Mouse (Mus musculus) telencephalon, adult 2 months (tissue): ENCODE results near the gene Ccdc162.
A peak's percentile ranks its signal among the peaks of the same experiment; 100 is the strongest.

Experiments
- DNase-seq: peaks from one replicate; pipeline ENCODE4 v3.0.0-alpha.2; 2011; ENCODE audit warnings: low read depth, low spot score

Gene Ccdc162

DNA sequence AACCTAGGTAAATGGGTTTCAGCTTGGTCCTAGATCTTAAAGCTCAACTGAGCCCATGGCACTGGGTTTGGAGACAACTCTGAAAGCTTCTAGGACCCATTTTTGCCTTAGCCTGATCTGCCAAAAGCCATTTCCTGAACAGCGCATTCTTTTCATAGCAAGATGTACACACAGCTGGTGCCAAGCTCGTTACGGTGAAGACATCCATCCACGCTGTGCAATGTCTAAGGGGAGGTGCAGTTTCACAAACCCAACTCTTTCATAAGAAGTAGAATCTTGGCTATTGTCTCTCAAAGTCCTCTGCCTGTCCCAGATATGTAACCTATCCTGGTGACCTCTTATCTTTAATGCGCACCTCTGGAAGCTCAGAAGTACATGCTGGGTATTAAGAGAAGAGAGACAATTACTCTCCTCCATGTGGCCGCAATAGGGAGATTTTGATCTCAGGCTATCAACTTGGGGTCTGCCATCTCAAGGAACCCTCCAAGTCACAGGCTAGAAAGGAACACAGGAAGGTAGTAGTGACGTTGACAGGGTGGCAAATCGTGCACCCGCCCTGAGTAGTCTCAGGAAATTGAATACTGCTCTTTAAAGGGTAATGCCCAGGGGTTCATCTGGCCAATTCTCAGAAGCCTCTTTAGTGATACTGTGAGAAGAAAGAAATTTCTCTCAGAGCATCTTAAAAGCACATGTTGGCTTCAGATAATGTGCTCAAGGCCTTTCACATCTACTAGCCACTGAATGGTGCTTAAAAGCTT, 81.0 kb downstream of the Ccdc162 start:
- peak; percentile 43 for DNase-seq

DNA sequence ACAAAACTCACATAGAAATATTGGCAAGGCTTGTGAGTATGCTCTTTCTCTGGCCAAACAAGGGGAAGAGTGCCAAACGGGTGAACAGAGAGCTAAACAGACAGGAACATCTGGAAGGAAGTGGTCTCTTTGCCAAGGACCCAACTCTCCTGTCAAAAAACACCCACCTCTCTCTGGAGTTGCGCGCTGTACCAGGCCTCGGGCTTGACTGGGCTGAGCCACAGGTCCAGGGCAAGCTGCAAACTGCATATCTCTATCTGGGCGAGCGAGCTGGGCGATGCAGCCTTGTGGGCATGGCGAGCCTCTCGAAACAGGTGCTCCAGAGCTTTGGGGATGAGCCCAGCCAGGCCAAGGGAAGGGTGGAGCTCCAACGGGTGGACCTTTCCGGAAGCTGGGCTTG, 82.6 kb downstream of the Ccdc162 start:
- DNase-seq: no peak

DNA sequence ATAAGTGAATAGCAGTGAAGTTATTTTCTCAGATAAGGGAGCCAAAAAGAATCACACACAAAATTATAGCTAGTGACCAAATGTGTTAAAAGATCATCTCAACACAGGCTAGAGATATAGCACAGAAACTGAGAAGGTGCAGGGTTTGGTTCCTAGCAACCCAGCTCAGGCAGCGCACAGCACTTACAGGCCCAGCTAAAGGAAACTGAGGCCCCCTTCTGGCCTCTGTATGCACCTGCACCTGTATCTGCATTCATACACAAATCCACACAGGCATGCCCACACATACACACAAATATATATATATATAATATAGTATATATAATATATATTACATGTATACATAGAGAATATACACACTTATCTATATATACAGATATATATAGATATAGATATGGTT, 84.4 kb downstream of the Ccdc162 start:
- DNase-seq: no peak

DNA sequence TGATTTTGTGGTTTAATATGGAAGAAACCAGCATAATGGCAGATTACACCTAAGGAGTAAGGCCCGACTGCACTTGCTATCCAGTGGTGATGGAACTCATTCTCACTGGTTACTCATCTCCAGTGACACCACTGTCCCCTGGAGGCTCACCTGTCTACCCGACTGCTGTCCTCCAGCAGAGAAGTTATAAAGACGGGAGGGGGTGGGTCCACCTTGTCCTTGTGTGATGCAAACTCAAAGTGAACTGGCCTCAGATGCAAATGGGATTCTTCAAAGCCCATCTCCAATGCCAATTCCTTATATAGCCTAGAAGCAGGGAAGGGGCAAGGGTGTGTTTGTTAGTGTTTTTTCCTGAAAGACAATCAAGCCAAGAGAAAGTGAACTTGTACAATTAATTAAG, 89.4 kb downstream of the Ccdc162 start:
- DNase-seq: no peak

DNA sequence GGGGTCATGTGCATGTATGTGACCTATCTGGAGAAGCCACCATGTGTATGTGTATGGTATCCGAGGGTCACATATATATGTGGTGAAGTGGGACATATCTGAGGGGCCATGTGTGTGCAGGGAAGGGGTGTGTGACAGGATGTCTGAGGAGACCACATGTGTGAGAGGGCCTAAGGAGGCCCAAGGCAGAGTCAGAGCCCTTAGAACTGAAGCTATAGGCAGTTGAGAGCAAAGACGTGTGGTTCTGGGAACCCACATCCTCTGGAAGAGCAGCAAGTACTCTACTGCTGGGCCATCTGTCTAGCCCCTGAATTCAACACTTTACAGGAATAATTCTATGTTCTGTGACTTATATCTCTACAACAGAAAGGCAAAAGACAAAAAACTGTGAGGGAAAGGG, 96.4 kb downstream of the Ccdc162 start:
- DNase-seq: no peak

DNA sequence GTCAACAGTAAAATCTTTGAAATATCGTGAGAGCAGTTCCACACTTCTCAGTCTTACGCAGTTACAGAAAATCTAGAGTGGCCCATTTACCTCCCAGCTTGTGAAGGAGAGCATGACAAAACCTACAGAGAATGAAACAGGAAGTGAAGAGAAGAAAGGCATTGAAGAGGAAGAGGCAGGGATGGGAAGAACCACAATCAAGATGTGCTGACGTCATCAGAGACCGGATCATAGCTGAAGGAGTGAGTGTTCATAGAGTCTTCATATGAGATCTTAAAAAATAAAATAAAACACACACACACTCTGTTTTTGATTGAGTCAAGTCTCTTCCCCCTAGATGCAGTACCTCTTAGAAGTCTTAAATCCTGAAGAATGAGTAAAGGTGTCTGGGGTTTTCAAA, 100.9 kb downstream of the Ccdc162 start:
- DNase-seq: no peak

DNA sequence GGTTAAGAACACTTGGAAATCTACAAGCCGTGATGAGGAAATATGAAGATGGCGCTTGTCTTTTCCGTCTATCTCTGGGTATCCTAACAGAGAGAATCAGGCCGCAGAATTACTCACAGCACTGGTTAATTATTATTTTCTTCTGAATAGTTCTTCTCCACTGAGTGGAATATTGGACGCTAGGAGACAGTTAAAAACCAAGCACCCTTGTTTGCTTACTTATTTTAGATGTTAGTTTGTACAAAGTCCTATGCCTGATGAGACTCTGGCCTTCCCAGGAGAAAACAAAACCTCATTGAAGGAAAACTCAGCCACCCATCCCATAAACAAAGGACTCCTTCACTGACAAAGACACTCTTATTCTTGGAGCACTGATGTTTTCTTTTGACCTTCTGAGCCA, 104.5 kb downstream of the Ccdc162 start:
- DNase-seq: no peak

DNA sequence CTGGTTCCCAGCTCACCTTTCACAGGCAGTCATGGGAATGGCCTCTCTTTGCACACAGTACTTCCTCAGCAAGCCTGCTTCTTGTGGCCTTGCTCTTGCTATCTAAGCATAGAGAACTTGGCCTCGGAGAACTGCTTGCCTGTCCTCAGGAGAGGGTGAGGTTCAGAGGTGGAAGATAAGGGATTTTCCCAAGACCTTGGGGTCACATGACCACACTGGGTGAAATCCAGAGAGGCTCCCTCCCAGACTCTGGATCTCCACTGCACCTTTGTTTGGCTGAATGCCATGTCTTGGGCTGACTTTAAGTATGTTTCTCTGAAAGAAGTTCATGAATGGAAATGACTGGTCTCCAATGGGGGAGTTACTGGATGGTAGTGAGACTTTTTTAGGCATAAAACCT, 107.0 kb downstream of the Ccdc162 start:
- DNase-seq: no peak

DNA sequence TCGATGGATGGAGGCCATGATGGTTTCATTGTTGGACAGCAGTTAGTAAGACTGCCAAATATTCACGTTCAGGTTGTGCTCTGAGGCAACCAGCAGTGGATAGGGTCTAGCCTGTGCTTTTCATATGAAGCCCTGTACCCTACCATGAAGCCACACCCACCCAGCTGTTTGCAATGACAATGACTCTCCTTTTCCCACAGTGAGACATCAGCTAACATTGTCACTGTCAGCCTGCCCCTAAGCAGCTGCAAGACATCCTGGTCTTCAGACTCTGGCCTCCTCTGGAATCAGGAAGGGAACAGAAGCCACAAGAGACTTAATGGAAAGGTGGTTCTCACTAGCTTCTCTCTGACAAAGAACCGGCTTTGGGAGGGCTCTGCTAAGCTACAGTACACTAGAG, 107.9 kb downstream of the Ccdc162 start:
- no peak for DNase-seq

DNA sequence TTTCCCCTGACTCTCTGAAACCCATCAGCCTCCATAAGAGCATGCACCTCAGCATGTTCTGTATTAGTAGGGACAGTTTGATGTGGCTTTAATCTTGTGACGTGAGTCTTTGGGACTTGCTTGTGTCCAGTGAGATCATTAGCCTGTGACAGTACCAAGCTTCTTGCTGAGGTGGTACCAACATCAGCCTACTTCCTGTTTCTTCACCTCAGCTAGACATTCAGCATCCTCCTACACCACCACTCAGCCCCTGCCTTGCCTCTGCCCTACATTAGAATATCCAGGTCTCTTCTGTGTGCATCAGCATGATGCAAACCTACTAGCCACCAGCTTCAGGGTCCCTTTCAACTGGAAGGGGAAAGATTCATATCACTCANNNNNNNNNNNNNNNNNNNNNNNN, 113.8 kb downstream of the Ccdc162 start:
- DNase-seq: no peak

DNA sequence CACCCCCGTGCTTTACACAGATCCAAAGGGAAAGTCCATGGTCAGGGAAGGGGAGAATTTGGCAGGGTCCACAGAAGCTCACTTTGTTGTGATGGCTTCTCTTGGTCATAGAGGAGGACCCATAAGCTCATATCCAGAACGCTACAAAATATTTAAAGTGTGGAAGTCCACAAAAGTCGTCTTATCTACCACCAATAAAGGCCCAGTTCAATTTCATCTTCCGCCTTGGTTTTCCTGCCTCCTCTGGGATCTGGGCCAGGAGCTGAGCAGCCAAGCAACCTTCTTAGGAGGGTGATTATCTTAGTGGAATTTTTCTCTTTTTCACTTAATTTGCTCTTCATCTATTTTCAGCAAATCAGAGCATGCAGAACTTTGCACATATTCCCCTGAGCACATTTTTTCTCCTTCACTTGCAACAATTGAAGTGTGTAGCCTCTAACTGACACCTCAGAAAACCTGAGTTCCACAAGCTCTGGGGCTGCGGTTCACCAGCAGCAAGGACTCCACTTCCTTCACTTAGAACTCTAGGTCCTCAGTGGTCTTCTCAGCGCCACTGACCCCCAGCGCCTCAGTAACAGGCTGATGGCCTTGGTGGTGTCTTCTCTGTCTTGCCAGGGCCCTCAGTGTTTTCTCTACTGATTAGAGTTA, 114.4 kb downstream of the Ccdc162 start:
- no peak for DNase-seq

DNA sequence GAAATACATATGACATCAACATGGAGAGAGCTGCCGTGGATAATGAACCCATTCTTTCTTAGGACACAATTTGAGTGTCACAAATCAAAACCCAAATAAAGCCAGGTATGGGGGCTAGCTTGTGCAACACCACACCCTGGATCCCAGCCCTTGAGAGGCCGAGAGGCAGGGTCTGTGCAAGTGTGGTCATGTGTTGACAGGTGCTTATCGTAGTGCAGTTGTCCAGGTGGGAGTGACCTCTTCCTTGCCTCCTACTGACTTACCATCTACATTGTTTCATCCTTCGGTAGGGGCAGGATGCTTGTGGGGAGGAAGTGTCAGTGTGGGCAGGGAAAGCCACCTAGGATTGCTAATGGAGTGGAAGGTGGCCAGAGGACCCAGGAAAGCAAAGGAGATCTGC, 115.1 kb downstream of the Ccdc162 start:
- no peak for DNase-seq

DNA sequence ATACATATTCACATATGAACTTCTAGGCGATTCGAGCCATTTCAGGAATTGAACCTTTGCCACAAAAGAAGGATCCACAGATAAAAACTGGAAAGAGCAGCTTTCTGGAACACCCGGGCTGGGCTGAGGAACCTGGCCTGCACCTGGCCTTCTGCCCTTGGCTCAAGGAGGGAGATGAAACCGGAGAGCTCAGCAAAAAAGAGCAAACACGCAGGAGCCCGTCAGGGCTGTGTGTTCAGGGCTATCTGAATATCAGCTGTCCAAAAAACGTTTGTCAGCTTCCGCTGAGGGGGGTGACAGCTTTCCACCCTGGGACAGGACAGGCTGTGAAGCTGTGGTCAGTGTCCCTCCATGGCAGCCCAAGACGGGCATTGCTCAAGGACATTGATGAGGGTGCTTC, 117.4 kb downstream of the Ccdc162 start:
- no peak for DNase-seq

DNA sequence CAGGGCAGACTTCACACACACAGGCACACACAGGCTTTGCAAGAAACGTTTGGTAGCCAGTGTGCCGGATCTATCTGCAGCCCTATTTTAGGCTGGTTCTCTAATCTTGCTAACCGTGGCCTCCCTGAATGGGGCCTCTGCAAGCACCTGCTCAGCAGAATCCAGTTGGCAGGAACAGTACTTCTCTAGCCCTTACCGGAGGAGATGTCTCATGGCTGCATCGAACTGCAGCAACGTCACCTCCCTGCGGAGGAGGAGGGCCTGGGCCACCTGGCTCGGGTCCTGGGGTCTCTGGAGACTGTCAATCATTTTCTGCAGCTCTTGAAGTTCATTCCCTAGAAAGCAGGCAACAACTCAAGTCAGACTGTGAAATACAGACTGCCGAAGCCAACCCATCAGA, 118.2 kb downstream of the Ccdc162 start:
- DNase-seq: no peak

DNA sequence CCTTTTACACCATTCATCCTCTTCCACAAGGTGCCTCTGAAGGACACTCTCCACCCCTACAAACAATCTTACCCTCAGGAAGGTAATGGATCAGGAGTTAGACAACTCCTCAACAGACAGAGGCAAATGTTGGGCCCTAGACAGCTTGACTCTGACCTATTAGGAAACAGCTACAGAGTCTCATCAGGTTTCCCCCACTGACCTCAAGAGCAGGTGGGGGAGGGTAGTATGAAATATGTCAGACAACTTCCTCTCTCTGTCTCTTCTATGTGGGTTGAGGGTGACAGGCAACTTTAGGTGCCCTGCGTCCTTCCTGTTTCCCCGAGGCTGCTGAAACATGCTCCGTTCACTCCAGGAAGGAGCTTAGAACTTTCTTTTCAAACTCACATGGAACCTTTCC, 120.9 kb downstream of the Ccdc162 start:
- DNase-seq: no peak

DNA sequence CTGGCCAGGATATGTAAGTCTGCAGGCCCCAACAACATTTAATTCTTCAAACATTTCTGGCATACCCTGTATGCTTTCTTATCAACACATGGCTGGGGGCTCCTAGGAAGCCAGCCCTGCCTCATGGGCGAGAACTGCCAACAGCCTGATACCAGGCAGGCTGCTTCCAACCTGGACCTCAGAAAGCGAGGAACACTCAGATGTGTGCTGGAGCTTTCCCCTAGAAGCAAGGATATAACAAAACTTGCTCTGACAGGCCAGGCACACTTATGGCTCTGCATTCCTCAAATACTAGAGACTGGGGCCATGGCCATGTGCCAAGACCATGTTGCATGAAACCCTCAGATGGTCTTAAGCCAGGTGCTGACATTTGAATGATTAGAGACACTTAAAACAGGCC, 121.5 kb downstream of the Ccdc162 start:
- DNase-seq: no peak

DNA sequence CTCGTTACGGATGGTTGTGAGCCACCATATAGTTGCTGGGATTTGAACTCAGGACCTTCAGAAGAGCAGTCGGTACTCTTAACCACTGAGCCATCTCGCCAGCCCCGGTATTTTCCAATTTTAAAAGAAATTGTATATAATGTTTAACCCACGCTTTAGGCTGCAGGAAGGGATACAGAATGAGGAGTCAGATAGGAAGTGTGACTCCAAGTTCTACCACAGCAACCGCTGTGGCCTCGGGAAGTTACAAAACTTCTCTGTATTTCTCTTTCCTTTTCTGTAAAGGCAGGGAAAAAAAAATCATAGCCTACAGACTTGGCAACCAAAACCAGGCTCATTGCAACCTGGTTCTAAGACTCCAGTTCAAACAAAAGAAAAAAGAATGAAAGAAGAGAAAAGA, 122.0 kb downstream of the Ccdc162 start:
- DNase-seq: no peak

DNA sequence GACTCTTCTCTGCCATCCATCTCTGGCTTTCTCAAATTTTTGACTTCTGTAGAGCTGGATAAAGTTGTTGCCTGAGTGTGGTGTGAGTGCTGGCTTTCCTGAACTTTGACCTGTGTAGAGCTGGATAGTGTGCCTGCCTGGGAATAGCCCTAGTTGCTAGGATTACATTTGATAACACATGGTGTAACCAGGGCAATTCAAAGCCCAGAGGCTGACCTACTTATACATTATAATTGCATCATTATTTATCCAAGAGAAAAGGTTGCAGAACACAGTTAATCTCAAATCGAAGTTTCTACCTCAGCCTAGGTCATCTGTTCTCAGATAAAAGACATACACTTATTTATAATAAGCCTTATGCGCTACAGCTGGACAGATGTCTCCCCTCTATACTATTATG, 127.8 kb downstream of the Ccdc162 start:
- no peak for DNase-seq

DNA sequence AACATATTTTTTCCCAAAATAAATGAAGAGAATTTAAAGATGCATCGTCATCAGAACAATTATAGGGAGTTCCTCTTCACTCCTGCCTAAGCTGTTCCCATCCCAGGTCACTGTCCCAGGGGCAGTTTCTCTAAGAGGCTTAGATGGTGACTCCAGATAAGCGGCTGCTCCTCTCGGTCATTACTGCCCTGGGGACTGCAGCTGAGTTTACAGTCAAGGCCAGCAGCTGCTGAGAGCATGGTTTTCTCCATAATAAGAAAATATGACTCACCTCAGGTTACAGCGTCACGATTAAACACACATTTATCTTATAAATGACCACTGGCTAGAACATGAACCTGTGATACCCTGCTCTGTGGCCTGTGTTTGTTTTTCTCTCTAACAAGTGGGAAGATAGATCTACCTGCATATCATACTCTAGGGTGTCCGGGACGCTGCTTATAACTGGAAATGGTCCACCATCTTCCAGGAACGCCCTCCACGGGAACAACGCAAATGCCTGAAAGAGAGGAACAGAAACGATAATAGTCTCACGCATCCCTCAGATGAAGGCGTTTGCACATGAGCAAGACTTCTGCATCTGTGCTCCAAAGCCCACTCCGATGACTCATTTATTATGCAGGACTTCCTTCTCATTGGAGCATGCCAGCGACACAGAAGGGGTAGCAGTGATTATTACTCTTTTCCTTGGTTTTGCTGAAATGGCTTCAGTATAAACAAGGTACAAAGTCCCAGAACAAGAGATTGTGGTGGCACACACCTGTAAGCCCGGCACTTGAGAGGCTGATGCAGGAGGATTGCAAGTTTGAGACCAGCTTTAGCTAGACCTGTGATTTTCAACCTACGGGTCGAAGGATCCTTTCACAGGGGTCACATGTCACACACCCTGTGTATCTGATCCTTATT, 129.2 kb downstream of the Ccdc162 start:
- DNase-seq: no peak

DNA sequence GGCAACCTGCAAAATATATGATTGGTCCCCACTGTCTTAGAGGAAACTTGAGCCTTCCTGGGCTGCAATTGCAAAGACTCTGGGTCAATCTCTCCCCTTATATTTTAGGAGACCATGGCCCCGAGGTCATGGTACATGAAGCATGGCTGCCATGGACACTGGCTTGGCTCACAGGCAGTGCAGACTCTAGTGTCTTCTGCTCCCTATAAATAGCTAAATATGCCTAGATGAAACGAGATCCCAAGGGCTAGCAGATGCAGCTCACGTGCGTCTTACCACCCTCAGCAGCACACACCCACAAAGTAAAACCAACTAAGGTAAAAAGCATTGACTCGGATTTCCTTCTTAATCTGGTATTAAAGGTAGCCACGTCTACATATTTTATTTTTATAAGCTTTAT, 133.1 kb downstream of the Ccdc162 start:
- no peak for DNase-seq

DNA sequence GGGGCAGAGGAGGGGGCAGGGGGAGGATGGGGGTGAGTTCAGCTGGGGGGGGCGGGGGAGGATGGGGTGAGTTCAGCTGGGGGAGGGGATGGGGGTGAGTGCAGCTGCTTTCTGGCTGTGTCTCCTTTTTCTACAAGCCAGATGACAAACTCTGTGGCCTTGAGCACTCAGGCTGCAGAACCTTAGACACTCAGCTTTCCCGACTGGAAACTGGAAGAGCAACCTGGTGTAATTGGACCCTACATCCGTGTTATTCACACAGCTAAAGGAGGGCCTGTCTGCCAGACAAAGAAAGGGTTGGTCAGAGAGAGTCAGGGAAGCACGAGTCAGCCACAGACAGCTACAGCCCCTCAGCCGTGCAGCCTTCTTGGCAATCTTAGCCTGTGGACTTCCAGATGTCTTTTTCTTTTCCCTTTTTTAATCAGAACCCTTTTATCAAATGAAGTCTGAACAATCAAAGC, 133.5 kb downstream of the Ccdc162 start:
- no peak for DNase-seq

DNA sequence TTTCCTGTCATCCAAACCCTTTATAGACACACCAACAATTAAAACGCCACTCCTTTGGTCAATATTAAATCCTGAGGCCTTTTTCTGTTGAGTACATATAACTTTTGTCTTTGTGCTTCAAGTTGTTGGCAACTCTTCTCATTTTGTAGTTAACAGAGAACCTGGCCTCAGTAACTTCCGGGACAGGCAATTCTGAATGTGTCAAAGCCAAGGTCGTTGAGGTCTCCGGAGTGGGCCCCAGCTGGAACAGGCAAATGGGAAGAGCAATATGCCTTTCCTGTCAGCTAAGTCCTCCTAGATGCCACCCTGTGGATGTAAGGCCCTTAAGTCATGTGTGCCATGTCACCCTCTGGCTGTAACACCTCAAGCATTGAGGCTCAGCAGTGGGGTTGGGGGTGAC, 136.0 kb downstream of the Ccdc162 start:
- DNase-seq: no peak

DNA sequence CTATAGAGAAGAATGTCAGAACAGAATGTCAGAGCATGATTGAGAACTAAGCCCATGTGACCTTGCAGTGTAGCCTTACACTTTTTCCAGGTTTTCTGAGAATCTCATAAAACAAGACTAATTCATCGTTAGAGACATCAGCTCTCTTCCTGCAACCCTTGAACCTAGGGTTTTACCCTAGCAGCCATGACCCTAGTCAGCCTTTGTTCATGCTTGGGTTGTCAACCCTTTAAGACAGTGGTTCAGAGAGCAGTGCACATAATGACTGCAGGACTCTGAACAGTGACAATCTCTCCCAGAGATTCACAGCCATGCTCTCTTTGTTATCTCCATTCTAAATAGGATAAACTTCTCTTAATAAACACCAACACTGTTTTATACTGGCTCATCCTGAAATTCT, 137.9 kb downstream of the Ccdc162 start:
- no peak for DNase-seq
